Mouse (Mus musculus): Measurements from ENCODE around the gene Slc39a3.

Gene Slc39a3

DNA sequence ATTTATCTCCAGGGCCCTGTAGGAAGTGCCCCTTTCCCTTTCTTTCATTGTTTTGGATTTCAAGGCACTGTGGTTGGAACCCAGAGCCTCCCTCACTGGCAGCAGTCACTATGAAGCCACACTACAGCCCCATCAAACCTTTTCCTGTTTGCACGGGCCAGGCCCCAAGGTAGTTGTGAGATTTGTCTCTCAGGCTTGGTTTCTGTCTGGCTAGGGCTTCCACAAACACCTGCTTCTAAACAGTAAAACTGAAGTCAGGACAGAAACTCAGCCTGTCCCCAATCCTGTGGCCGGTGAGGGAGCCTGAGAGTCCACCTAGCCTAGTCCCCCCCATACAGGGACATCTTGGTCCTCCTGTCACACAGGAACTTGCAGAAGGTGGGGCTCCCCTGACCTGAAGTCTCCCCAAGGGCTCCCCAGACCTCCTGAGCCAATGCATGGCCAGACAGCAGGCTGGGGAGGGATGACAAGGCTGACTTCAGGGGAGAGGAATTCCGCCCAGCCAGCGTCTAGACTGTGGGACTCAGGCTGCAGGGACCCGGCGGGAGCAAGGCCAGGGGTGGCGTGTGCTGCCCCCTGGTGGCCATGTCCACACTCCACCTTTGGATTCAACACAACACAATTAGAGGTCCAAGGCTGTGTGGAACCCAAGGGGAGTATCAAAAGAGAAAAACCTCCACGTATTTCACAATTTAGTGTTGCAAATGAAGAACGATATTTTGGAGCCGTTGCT, 49.4 kb downstream of the Slc39a3 start:
- peak; percentile 92 to 96 for DNase-seq (ENCODE audit: inconsistent age in 2 of 2, low spot score in 1 of 2)

DNA sequence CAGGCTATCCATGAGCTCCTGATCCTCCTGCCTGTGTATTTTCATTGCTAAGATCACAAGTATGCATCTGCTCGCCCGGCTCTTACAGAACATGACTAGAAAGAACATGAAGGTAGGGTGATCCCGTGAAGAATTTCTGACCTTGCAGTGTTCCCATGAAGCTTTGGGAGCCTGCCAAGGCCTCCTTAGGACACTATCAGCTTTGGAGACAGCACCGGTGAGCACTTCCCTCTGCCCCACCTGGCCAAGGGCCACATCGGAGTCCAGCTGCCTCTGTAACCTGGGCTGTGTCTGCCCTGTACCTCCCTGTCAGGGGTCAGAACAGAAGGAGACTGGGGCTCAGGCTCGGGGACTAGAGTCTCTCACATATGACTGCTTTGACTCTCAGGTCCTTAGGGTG, 50.5 kb downstream of the Slc39a3 start:
- DNase-seq (ENCODE audit: inconsistent age in 2 of 2, low spot score in 1 of 2) = peak; percentile 85

DNA sequence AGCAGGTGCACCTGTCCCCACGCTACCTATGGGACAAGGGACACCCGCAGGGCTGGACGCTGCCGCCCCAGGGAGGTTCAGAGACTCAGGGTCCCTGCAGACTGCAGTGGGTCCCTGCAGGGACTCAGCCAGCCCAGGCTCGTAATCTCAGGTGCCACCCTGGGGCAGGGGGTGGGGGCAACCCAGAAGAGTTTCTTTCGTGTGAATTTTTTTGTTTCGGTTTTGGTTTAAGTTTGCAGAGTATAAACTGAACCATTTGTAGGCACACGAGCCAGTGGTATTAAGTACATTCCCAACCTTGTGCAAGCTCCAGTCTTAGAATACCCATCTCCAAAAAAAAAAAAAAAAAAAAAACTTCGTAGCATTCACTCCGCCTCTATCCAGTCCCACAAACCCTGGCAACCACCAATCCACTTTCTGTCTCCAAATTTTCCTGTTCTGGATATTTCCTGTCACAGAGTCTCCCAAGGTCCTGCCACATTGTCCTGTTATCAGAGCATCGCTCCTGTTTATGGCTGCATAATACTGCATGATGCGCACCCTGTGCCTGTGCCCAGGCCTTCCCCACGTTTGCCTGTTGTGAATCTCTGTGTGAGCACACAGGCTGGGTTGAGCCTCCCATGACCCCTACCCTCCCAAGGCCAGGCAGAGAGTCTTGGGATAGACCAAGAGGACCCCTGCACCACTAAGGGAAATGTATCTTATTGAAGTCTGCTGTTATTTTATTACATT, 51.1 kb downstream of the Slc39a3 start:
- DNase-seq (ENCODE audit: inconsistent age in 2 of 2, low spot score in 1 of 2) = peak in 1 of 2 experiments; percentile 62

DNA sequence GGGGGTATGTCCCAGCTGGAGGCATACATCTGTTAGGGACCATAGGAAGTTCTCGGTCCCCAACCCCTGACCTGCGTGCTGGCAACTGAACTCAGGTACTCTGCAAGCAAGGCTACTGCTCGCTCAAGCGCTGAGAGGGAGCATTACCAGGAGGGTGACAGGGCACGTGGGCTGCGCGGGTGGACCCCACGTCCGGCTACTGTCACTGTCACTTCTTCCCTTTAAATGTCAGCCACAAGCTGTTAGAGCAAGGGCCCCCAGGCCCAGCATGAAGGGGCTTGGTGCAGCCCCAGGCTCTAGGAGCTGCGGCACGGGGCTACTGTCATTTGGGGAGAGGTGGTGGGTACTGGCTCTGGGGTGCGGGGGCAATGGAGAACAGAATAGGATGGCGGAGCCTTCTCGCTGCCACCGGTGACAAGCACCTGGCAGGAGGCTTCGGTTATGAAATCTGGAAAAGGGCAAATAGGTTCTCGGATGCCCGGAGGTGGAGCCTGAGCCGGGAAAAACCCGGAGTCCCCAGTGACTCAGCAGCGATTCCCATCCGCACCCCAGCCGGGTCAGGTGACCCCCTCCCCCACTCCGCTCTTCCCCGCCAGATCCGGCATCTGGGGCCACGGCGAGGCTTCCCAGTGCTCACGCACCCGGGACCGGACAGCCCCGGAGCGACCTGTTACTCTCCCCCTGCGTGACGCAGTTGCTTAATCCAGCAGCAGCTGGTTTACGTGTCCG, 51.8 kb downstream of the Slc39a3 start:
- peak; percentile 81 to 86 for DNase-seq (ENCODE audit: inconsistent age in 2 of 2, low spot score in 1 of 2)

DNA sequence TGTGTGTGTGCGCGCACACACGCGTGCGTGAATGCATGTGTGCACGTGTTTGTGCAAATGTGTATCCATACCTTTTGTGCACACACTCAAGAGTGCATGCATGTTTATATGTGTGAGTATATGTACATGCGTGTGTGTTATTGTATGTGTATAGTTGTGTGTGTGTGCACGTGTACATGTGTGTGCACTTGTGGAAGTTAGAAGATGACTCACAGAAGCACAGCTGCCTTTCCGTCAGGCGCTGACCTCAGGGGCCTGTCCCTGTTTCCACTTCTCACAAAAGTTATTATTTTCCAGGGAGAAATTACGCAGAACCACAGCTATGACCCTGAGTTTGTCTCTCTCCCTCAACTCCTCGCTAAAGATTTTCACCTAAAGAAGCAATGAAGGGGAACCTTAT, 53.0 kb downstream of the Slc39a3 start:
- DNase-seq (ENCODE audit: inconsistent age in 2 of 2, low spot score in 1 of 2) = no peak

DNA sequence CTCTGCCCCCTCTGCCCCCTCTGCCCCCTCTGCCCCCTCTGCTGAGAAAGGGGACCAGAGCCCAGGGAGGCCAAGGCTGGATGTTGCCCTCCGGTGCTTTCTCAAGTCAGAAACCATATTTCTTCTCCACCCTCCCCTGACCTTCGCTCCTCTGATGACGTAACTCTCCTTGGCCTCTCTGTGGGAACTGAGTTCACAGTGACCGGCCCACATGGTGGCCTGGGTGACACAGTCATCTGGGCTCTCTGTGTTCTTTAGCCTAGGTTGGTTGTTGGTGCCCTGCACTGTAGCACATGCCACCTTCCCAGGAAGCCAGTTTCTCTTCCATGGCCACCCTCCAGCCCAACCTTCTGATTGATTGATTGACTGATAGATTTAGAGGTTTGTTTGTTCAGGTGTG, 54.8 kb downstream of the Slc39a3 start:
- peak; percentile 88 to 92 for DNase-seq (ENCODE audit: inconsistent age in 2 of 2, low spot score in 1 of 2)

DNA sequence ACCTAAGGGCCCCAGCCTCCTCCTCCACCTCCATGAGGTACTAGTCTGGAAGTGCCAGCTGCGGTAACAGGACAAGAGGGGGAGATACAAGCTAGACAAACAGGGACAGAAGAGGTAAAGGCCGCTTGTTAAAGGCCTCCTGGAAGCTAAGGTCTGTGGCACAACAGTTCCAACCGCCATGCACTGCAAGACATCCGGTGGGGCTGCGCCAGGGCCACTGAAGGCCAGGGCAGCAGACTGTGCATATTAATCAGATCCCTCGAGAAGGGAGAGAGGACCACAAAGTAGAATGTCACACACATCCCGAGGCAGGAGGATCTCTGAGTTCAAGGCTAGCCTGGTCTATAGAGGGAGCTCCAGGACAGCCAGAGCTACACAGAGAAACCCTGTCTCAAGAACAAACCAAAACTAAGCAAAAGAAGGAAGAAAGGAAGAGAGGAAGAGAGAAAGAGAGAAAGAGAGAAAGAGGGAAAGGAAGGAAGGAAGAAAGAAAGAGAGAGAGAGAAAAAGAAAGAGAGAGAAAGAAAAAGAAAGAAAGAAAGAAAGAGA, 55.6 kb downstream of the Slc39a3 start:
- DNase-seq (ENCODE audit: inconsistent age in 2 of 2, low spot score in 1 of 2) = peak in 1 of 2 experiments; percentile 69
